7 mouse cellular contexts compared by ENCODE assay signal in the genomic region with DNA sequence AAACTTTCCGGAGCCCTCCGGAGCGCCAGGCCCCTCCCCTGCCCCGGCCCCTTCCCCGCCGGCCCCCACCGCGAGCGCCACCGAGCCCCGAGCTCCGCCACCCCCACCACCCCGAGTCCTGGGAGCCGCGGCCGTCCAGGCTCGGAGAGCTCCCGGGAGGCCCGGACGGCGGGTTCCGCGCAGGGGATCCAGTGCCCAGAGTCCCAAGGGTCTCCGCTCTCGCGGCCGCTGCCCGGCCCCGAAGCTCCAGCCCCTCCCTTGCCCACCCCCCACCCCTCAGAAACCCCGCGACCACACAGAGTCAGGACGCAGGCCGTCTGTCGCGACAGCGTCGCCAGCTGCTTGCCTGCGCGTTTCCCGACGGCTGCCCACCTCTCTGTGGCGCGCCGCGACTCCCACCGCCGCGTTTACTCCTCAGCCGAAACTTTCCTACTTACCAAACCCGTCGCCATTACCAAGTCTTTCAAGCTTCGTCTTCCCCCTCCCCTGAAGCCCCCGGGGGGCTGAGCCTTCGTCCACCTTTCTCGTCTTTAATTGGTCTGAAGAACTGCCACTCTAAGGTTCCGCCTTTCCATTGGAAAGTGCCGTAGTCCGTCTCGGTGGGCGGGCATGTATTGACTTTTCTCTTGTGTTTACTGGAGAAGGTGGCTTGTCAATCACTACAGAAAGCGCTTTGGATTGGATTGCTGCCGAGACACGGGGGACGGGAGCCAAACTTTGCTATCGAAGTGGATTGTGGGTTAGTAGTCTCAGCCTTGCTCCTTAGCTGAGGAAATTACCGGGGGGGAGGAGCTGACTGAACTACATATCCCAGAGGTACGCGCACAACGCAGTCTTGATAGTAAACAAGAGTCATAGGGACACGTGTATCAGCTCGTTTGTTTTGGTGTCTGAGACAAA. TPM values are rescaled to one million over a fixed set of nuclear protein-coding genes. Genes with fewer than 3 reads are reported as not detected.
DNase-seq lines count a peak whose midpoint lies in the region; ATAC-seq lines count a peak whose summit lies in the region.

A gene (minus strand): TSS at position 777 of the 900 bp plus-strand sequence.

- peak; percentile 97 for ATAC-seq in intestine, embryonic 16.5 days
- peak; percentile 93 for ATAC-seq in midbrain, embryonic 11.5 days (ENCODE audit: low FRiP score)

- under 1% methylated on average over 68 of the region's 71 CpGs for WGBS in intestine, embryonic 16.5 days
- 1% methylated on average over 62 of the region's 71 CpGs for WGBS in midbrain, embryonic 11.5 days

- peak within 1 kb of the TSS; percentile 84 for H3K4me3 ChIP-seq in intestine, embryonic 16.5 days (ENCODE audit: low read length)
- peak within 1 kb of the TSS; percentile 92 for H3K4me3 ChIP-seq in midbrain, embryonic 11.5 days (ENCODE audit: low read depth, low read length)

- H3K4me1 ChIP-seq in intestine, embryonic 16.5 days (ENCODE audit: control insufficient read depth, insufficient read depth, low read length) = no peaks in the 10 kb centered on the region
- peaks cover 4% of the 10 kb centered on the region; the same call in 1 of the 2 replicates for H3K4me1 ChIP-seq in midbrain, embryonic 11.5 days (ENCODE audit: control insufficient read depth, insufficient read depth, low read length)

- H3K27ac ChIP-seq in intestine, embryonic 16.5 days (ENCODE audit: low read length) = peak within 1 kb of the TSS; percentile 99
- peak within 1 kb of the TSS; percentile 98 for H3K27ac ChIP-seq in midbrain, embryonic 11.5 days (ENCODE audit: low read depth, low read length)

- peak; percentile 100 for DNase-seq in adrenal gland, adult 8-10 months
- DNase-seq in embryo, embryonic 9.5 days (ENCODE audit: extremely low spot score) = peak; percentile 94
- DNase-seq in gastrocnemius, postnatal 4 days (ENCODE audit: low spot score in 2 of 2) = peak; percentile 97 to 99
- DNase-seq in left cerebral cortex, postnatal 36 days (ENCODE audit: low spot score in 2 of 2) = peak; percentile 99 to 100
- peak; percentile 99 for DNase-seq in midbrain, embryonic 11.5 days (ENCODE audit: low spot score, missing footprints)
- peak; percentile 100 for DNase-seq in skeletal muscle tissue, adult 2 months (ENCODE audit: low read depth, low spot score)

- intact Hi-C loops in left cerebral cortex, postnatal 36 days (cut with DNase I) = no loop called here

- peak within 1 kb of the TSS; percentile 67 for H3K4me2 ChIP-seq in intestine, embryonic 16.5 days (ENCODE audit: low read depth, low read length)
- H3K4me2 ChIP-seq in midbrain, embryonic 11.5 days = peak within 1 kb of the TSS; percentile 52

- H3K36me3 ChIP-seq in intestine, embryonic 16.5 days (ENCODE audit: control insufficient read depth, insufficient read depth, low read length) = no peaks in the 10 kb centered on the region
- no peaks in the 10 kb centered on the region for H3K36me3 ChIP-seq in midbrain, embryonic 11.5 days (ENCODE audit: control insufficient read depth, insufficient read depth, low read length)

- H3K9ac ChIP-seq in intestine, embryonic 16.5 days (ENCODE audit: low read depth, low read length) = peak within 1 kb of the TSS; percentile 96
- peak within 1 kb of the TSS; percentile 84 for H3K9ac ChIP-seq in midbrain, embryonic 11.5 days (ENCODE audit: low read length)

- H3K9me3 ChIP-seq in intestine, embryonic 16.5 days (ENCODE audit: control insufficient read depth, low read length) = no peaks in the 10 kb centered on the region
- H3K9me3 ChIP-seq in midbrain, embryonic 11.5 days (ENCODE audit: control insufficient read depth, low read length) = no peaks in the 10 kb centered on the region

- H3K27me3 ChIP-seq in intestine, embryonic 16.5 days (replicated peaks; ENCODE audit: control insufficient read depth, insufficient read depth, low read length) = no peaks in the 10 kb centered on the region
- no peaks in the 10 kb centered on the region for H3K27me3 ChIP-seq in midbrain, embryonic 11.5 days (ENCODE audit: control insufficient read depth, insufficient read depth, low read length)

RNA-seq across cellular contexts. Expression of the gene that starts here (rescaled TPM):
- total RNA-seq in adrenal gland, adult 8-10 months (2022) = 100 to 1,000 TPM in 1 of 4 experiments, 10 to 100 TPM in 3; 84.3 to 114 (median 91.1) TPM
- 10 to 100 TPM; 69.3 to 72.5 TPM for total RNA-seq in gastrocnemius, postnatal 4 days (2021)
- 82.1 and 82.8 TPM in 2 replicates for polyA plus RNA-seq in intestine, embryonic 16.5 days (2015; fragmentation: Nextera tagmentation; extraction: Ambion mirVana)
- 10 to 100 TPM; 19.5 to 24.6 TPM for total RNA-seq in left cerebral cortex, postnatal 36 days (2021)
- polyA plus RNA-seq in midbrain, embryonic 11.5 days (2014; fragmentation: Nextera tagmentation; extraction: Ambion mirVana) = 88.8 and 96.0 TPM in 2 replicates

Comparison
In these comparisons a context has a peak if more than half of its experiments do, and no peak if none do; other contexts are left out.
1. Peak in every context shown above with its lines: DNase-seq, ATAC-seq, H3K4me3 ChIP-seq and H3K27ac ChIP-seq.